Comparison of ENCODE assay signal across 23 mouse cellular contexts in genomic region chr5:34031022-34031421, GRCm38 (mm10).
"Had no signal": no experiment of that assay in that cellular context is flagged by ENCODE, and none has a peak within 500 bp of the region (broad histone marks: within the 10 kb centered on the region; RNA-seq: fewer than 3 reads in every experiment).

No protein-coding gene starts in this region.

- DNase-seq: kidney, adult 2 months; kidney, postnatal 25 days; layer of hippocampus, adult 9-11 months; layer of hippocampus, postnatal 36 days; liver; lung, adult 2 months; lung, postnatal 14 days; lung, postnatal 4 days; retina, postnatal 1 day; right cerebral cortex, postnatal 25 days; spleen, adult 18-20 months; thymus, adult 18-20 months; thymus, postnatal 36 days had no signal

- H3K4me3 ChIP-seq: layer of hippocampus, adult 2 months; left cerebral cortex, adult 2 months; limb, embryonic 13.5 days; liver, embryonic 12.5 days; liver, embryonic 15.5 days; midbrain, embryonic 10.5 days; midbrain, embryonic 13.5 days; neural tube, embryonic 12.5 days; neural tube, embryonic 15.5 days had no signal

- H3K9ac ChIP-seq: limb, embryonic 13.5 days; liver, embryonic 12.5 days; liver, embryonic 15.5 days; midbrain, embryonic 13.5 days; neural tube, embryonic 12.5 days; neural tube, embryonic 15.5 days had no signal

- H3K36me3 ChIP-seq: limb, embryonic 13.5 days; liver, embryonic 12.5 days; liver, embryonic 15.5 days; midbrain, embryonic 10.5 days; midbrain, embryonic 13.5 days; neural tube, embryonic 12.5 days; neural tube, embryonic 15.5 days had no signal

- H3K27ac ChIP-seq: kidney, postnatal 0 days; layer of hippocampus, adult 2 months; left cerebral cortex, adult 2 months; limb, embryonic 13.5 days; liver, embryonic 12.5 days; liver, embryonic 15.5 days; midbrain, embryonic 10.5 days; midbrain, embryonic 13.5 days; neural tube, embryonic 12.5 days; neural tube, embryonic 15.5 days had no signal

- H3K27me3 ChIP-seq: limb, embryonic 13.5 days; liver, embryonic 12.5 days; liver, embryonic 15.5 days; midbrain, embryonic 13.5 days; neural tube, embryonic 12.5 days; neural tube, embryonic 15.5 days had no signal

- H3K4me1 ChIP-seq: limb, embryonic 13.5 days; liver, embryonic 12.5 days; liver, embryonic 15.5 days; neural tube, embryonic 12.5 days; neural tube, embryonic 15.5 days had no signal

- H3K4me2 ChIP-seq: limb, embryonic 13.5 days; liver, embryonic 12.5 days; liver, embryonic 15.5 days; midbrain, embryonic 13.5 days; neural tube, embryonic 12.5 days; neural tube, embryonic 15.5 days had no signal

- ATAC-seq: liver, embryonic 12.5 days; midbrain, embryonic 13.5 days had no signal

- H3K9me3 ChIP-seq: limb, embryonic 13.5 days; liver, embryonic 12.5 days; liver, embryonic 15.5 days; midbrain, embryonic 10.5 days; midbrain, embryonic 13.5 days; neural tube, embryonic 12.5 days; neural tube, embryonic 15.5 days had no signal
